In the genomic region with DNA sequence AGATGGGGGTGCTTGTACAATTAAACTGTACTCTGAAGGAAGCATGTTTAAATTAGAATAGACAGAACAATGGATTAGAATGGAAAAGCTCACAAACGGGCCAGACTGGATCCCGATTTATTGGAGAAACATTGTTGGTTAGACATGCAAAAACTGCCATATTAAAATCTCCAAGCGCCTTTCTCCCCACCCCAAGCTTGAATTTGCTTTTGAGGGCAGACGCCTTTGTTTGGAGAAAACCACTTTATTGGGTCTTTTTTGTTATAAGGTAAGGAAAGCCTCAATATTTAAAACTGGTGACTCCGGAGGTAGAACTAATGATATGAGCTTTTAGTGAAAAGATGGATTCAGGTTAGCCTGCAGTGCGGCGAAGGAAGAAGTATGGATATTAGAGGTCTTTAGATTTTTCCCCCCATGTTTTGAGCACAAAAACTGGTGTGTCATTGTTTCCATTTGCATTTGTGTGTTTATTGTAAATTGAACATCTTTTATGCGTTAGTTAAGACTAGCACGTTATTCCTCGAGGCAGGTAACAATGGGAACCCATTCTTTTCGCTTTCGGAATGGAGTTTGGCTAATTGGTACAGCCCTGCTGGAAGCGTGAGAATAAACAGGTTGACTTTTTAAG, we compare ENCODE assay signal across 8 mouse cellular contexts. TPM values are rescaled to one million over a fixed set of nuclear protein-coding genes. Genes with fewer than 3 reads are reported as not detected.
A peak's percentile ranks its signal among the peaks of the same experiment; 100 is the strongest.
DNase-seq lines count a peak whose midpoint lies in the region; ATAC-seq and TF ChIP-seq lines count a peak whose summit lies in the region.

No protein-coding gene starts in this region.

- no peak for TF ChIP-seq CTCF in C2C12 (IDR thresholded peaks at IDR 0.05; ENCODE audit: control insufficient read depth, insufficient read depth, insufficient read length)
- no peak for TF ChIP-seq CTCF in cortical plate, adult 2 months (IDR thresholded peaks at IDR 0.05; ENCODE audit: extremely low read depth, insufficient read depth, low read length)
- no peak for TF ChIP-seq CTCF in intestine, postnatal 0 days (IDR thresholded peaks at IDR 0.05; ENCODE audit: low read depth)
- TF ChIP-seq CTCF in olfactory bulb, adult 2 months (IDR thresholded peaks at IDR 0.05; ENCODE audit: insufficient read depth, low read depth, low read length) = no peak

- ATAC-seq in heart, embryonic 13.5 days (ENCODE audit: extremely low read depth, insufficient number of reproducible peaks, low FRiP score, low TSS enrichment) = no peak
- no peak for ATAC-seq in intestine, postnatal 0 days

- 16% methylated on average over 13 of the region's 13 CpGs for WGBS in heart, embryonic 13.5 days
- 27% methylated on average over 13 of the region's 13 CpGs for WGBS in intestine, postnatal 0 days
- WGBS in olfactory bulb, adult 2 months = 18% methylated on average over 13 of the region's 13 CpGs

- peaks cover 4% of the 10 kb centered on the region; the same call in 1 of the 2 replicates for H3K4me1 ChIP-seq in heart, embryonic 13.5 days
- peaks cover 1% of the 10 kb centered on the region; the same call in 1 of the 2 replicates for H3K4me1 ChIP-seq in cortical plate, adult 2 months (ENCODE audit: control insufficient read depth, insufficient read depth, low read length)
- H3K4me1 ChIP-seq in intestine, postnatal 0 days (replicated peaks; ENCODE audit: control insufficient read depth, insufficient read depth, low read length) = no peaks in the 10 kb centered on the region
- H3K4me1 ChIP-seq in olfactory bulb, adult 2 months (ENCODE audit: control insufficient read depth, insufficient read depth, low read length) = no peaks in the 10 kb centered on the region

- H3K4me2 ChIP-seq in heart, embryonic 13.5 days = peak overlapping the region; percentile 72
- peak overlapping the region; percentile 65 for H3K4me2 ChIP-seq in intestine, postnatal 0 days (replicated peaks; ENCODE audit: low read depth)

- DNase-seq in heart, adult 9 months (ENCODE audit: low spot score in 2 of 2) = no peak
- DNase-seq in adrenal gland, adult 8-10 months = no peak
- no peak for DNase-seq in layer of hippocampus, adult 9-10 months (ENCODE audit: low spot score)

- H3K27ac ChIP-seq in heart, embryonic 13.5 days (replicated peaks) = peak overlapping the region; percentile 92
- peak overlapping the region; percentile 18 for H3K27ac ChIP-seq in cortical plate, adult 2 months (ENCODE audit: insufficient read depth, low read length)
- H3K27ac ChIP-seq in intestine, postnatal 0 days (ENCODE audit: low read depth, low read length) = peak overlapping the region; percentile 77
- H3K27ac ChIP-seq in olfactory bulb, adult 2 months (ENCODE audit: insufficient read depth, low read depth, low read length) = peak overlapping the region; percentile 75

- H3K79me2 ChIP-seq in C2C12 (ENCODE audit: control insufficient read depth, insufficient read depth) = peaks cover 56% of the 10 kb centered on the region

- H3K4me3 ChIP-seq in heart, embryonic 13.5 days = peak overlapping the region; percentile 67
- peak overlapping the region; percentile 35 for H3K4me3 ChIP-seq in C2C12 (ENCODE audit: insufficient read depth, poor library complexity, severe bottlenecking)
- peak overlapping the region; percentile 98 for H3K4me3 ChIP-seq in cortical plate, adult 2 months (ENCODE audit: insufficient read depth, low read length)
- peak overlapping the region; percentile 40 for H3K4me3 ChIP-seq in intestine, postnatal 0 days (ENCODE audit: low read depth, low read length)
- H3K4me3 ChIP-seq in olfactory bulb, adult 2 months (ENCODE audit: insufficient read depth, low read depth, low read length) = peak overlapping the region; percentile 33

- H3K79me3 ChIP-seq in C2C12 (ENCODE audit: low read depth) = peaks cover 40% of the 10 kb centered on the region

- H3K9ac ChIP-seq in heart, embryonic 13.5 days = peak overlapping the region; percentile 78
- peak overlapping the region; percentile 51 for H3K9ac ChIP-seq in intestine, postnatal 0 days (ENCODE audit: low read depth, low read length)

- TF ChIP-seq POLR2A in cortical plate, adult 2 months (IDR thresholded peaks at IDR 0.05; ENCODE audit: extremely low read depth, insufficient read depth, low read length) = no peak
- TF ChIP-seq POLR2A in olfactory bulb, adult 2 months (IDR thresholded peaks at IDR 0.05; ENCODE audit: insufficient read depth, low read depth, low read length) = no peak

- no peaks in the 10 kb centered on the region for H3K36me3 ChIP-seq in heart, embryonic 13.5 days
- H3K36me3 ChIP-seq in C2C12 (ENCODE audit: control insufficient read depth, insufficient read depth) = peaks cover 4% of the 10 kb centered on the region
- no peaks in the 10 kb centered on the region for H3K36me3 ChIP-seq in intestine, postnatal 0 days (ENCODE audit: control insufficient read depth, insufficient read depth)

- H3ac ChIP-seq in C2C12 (ENCODE audit: control insufficient read depth, insufficient read length, low read depth) = peak overlapping the region; percentile 74

- H3K27me3 ChIP-seq in heart, embryonic 13.5 days (replicated peaks) = no peaks in the 10 kb centered on the region
- no peaks in the 10 kb centered on the region for H3K27me3 ChIP-seq in C2C12 (ENCODE audit: control insufficient read depth, insufficient read depth, insufficient read length)
- H3K27me3 ChIP-seq in intestine, postnatal 0 days (replicated peaks; ENCODE audit: control insufficient read depth, insufficient read depth, low read length) = no peaks in the 10 kb centered on the region

- H3K9me3 ChIP-seq in heart, embryonic 13.5 days = no peaks in the 10 kb centered on the region
- no peaks in the 10 kb centered on the region for H3K9me3 ChIP-seq in intestine, postnatal 0 days (ENCODE audit: control insufficient read depth)

TF ChIP-seq in C2C12, 6 proteins besides CTCF, POLR2A, EP300 and RAD21:
- TF ChIP-seq USF1 (IDR thresholded peaks at IDR 0.05; ENCODE audit: low read depth) = no peak
- no peak for TF ChIP-seq MYOD1 (IDR thresholded peaks at IDR 0.05; ENCODE audit: control insufficient read depth, insufficient read length, low read depth)

RNA-seq across cellular contexts. Expression of a gene that starts 1.8 kb away (rescaled TPM):
- 31.4 and 34.5 TPM in 2 replicates for polyA plus RNA-seq in heart, embryonic 13.5 days (2015; fragmentation: Nextera tagmentation; extraction: Ambion mirVana)
- polyA plus RNA-seq in C2C12 (2012; fragmentation: generic; extraction: Trizol) = 40.8 TPM
- polyA plus RNA-seq in cortical plate, adult 2 months (2012; rRNA removed) = 89.4 and 106 TPM in 2 replicates
- 11.6 and 12.5 TPM in 2 replicates for polyA plus RNA-seq in intestine, postnatal 0 days (2015; fragmentation: Nextera tagmentation; extraction: Ambion mirVana)
- polyA plus RNA-seq in olfactory bulb, adult 2 months (2012; ENCODE audit: insufficient read depth, insufficient read length, low replicate concordance, missing spikeins) = 386 and 574 TPM in 2 replicates
- 100 to 1,000 TPM; 206 to 308 (median 243) TPM for total RNA-seq in adrenal gland, adult 8-10 months (2022)

Comparison
In these comparisons a context has a peak if more than half of its experiments do, and no peak if none do; other contexts are left out.
1. H3K27ac ChIP-seq: peak in every context shown above with its lines; median percentile 92 in heart, embryonic 13.5 days; 77 in intestine, postnatal 0 days; 75 in olfactory bulb, adult 2 months; 18 in cortical plate, adult 2 months.
2. H3K4me3 ChIP-seq: peak in every context shown above with its lines; median percentile 98 in cortical plate, adult 2 months; 67 in heart, embryonic 13.5 days; 40 in intestine, postnatal 0 days; 35 in C2C12; 33 in olfactory bulb, adult 2 months.